Mouse (Mus musculus) hindbrain, postnatal 0 days (tissue): ENCODE results near the gene Prkn. TPM values are rescaled to one million over a fixed set of nuclear protein-coding genes. Genes with fewer than 3 reads are reported as not detected.

ENCODE experiments used
- ATAC-seq: fragments of 200-750 bp; cut with Nextera tagmentation; 2 replicates; pipeline ENCODE4 v1.8.0; 2017; ENCODE audit warnings: mild to moderate bottlenecking, moderate TSS enrichment, moderate library complexity
- DNase-seq: peaks from one replicate; pipeline ENCODE4 v3.0.0-alpha.2; 2015; ENCODE audit warnings: low spot score
- H3K27ac ChIP-seq: fragments of 300-500 bp; sonication (generic); 2 replicates; pipeline ENCODE4 v1.5.1; 2014; ENCODE audit warnings: mild to moderate bottlenecking
- H3K27me3 ChIP-seq: fragments of 300-500 bp; sonication (generic); 2 replicates; pipeline ENCODE4 v1.6.1; 2014; ENCODE audit warnings: low read length, mixed read lengths; ENCODE audit not compliant: insufficient read depth
- H3K36me3 ChIP-seq: fragments of 300-500 bp; sonication (generic); 2 replicates; pipeline ENCODE4 v1.6.1; 2014; ENCODE audit warnings: low read length, mixed read lengths; ENCODE audit not compliant: insufficient read depth
- H3K4me1 ChIP-seq: fragments of 300-500 bp; sonication (generic); 2 replicates; pipeline ENCODE4 v1.6.1; 2014; ENCODE audit warnings: antibody characterized with exemption, low read length, mixed read lengths; ENCODE audit not compliant: insufficient read depth
- H3K4me2 ChIP-seq: fragments of 300-500 bp; sonication (generic); 2 replicates; pipeline ENCODE4 v1.6.1; 2014; ENCODE audit warnings: low read depth, mild to moderate bottlenecking, low read length, moderate library complexity, mixed read lengths
- H3K4me3 ChIP-seq: fragments of 300-500 bp; sonication (generic); 2 replicates; pipeline ENCODE4 v1.5.1; 2014; ENCODE audit warnings: low read length
- H3K9ac ChIP-seq: fragments of 300-500 bp; sonication (generic); replicated peaks from 2 replicates; pipeline ENCODE4 v1.6.1; 2014; ENCODE audit warnings: mild to moderate bottlenecking, low read length, moderate library complexity, mixed read lengths
- H3K9me3 ChIP-seq: fragments of 300-500 bp; sonication (generic); 2 replicates; pipeline ENCODE4 v1.6.1; 2016; ENCODE audit warnings: low read length, mixed read lengths
- CTCF ChIP-seq: IDR thresholded peaks from 2 replicates; pipeline ENCODE4 v1.5.1; 2016; ENCODE audit warnings: antibody characterized with exemption, control low read depth, low read depth
- WGBS: fragments of 180-500 bp; shearing (Covaris S2); extraction: QIAGEN DNeasy Blood & Tissue Kit; methylation state at CpG from one replicate; pipeline ENCODE4 v1.1.7; 2014; 5-methylcytosine and 5-hydroxymethylcytosine counted together
- polyA plus RNA-seq: library from polyadenylated mRNA; unstranded; fragments of >200 nt; fragmentation: Nextera tagmentation; extraction: Ambion mirVana; gene quantifications from 2 replicates; pipeline ENCODE4 v1.2.1, GENCODE M21; 2015
- total RNA-seq: library from RNA; depleted of rRNA; stranded (reverse); fragments of >200 nt; gene quantifications from 2 replicates; pipeline ENCODE4 v1.2.3, GENCODE M21; 2014

The Prkn gene
- total and polyA plus RNA-seq, 2 experiments from 2014 or later, result 9.3 to 10.7 TPM

DNA sequence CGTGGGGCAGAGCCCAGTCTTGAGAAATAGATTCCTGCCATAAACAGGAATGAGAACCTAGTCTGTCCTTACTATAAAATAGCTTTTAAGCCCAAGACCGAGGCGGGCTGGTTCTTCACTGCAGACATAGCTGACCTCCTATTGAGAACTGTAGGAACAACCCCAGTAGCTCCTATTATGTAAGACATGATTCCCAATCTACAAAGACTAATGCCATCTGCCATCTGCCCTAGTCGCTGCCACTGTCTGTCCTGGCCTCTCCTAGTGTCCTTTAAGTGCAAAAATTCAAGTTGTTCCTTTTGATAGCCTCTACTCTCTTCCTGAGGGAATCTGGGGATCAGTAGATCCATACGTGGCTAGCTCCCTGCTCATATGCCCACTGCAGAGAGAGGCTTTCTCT lies 1074.3 kb downstream of the Prkn start:
- H3K9me3 ChIP-seq, result no peaks in the 10 kb centered on the region
- H3K36me3 ChIP-seq, result no peaks in the 10 kb centered on the region
- no peak overlapping the region for H3K27ac ChIP-seq
- no peak overlapping the region for H3K9ac ChIP-seq
- peaks cover 3% of the 10 kb centered on the region; the same call in 1 of the 2 replicates for H3K4me1 ChIP-seq
- no peaks in the 10 kb centered on the region for H3K27me3 ChIP-seq
- H3K4me2 ChIP-seq, result no peak overlapping the region
- no peak for TF ChIP-seq CTCF
- WGBS, result 70% methylated on average over 5 of the region's 5 CpGs
- no peak overlapping the region for H3K4me3 ChIP-seq
- ATAC-seq, result no peak
- DNase-seq, result no peak

DNA sequence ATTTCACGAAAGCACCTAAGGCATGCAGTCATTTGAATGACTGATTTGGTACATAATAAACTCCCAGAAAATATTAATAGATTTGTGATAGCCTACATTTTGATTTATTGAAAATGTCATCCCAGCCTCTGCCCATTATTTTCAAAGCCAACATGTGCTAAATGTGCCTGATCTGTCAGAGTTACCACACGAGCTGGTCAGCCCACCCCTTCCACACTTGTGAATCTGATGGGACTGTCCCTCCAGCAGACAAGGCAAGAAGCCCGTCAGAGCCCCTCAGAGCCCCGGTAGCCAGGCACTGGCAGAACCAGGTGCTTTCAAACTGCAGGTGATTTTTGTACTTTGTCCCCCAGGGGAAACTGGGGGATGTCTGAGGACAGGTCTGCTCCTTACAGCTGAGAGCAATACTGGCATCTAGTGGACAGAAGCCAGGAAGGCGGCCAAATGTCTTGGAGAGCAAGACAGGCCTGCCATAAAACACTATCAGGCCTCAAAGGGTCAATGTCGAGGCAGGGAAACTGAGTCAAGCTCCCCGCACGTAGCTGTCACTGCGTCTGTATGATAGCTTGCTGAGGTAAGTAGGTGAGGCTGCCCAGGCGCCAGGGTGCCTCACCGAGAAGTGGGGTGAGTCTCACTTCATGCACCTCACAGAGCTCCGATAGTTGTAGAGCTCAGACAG lies 1078.1 kb downstream of the Prkn start:
- DNase-seq (peak; percentile 89), ATAC-seq (no peak)
- Histone ChIP-seq H3K4me1 (no peaks in the 10 kb centered on the region; the same call in 1 of the 2 replicates), H3K27me3 (no peaks in the 10 kb centered on the region), H3K36me3 (no peaks in the 10 kb centered on the region), H3K9me3 (no peaks in the 10 kb centered on the region), H3K9ac (no peak overlapping the region), H3K4me3 (no peak overlapping the region), H3K27ac (no peak overlapping the region), H3K4me2 (no peak overlapping the region)
- WGBS, result 53% methylated on average over 12 of the region's 12 CpGs
- peak; percentile 82 for TF ChIP-seq CTCF

DNA sequence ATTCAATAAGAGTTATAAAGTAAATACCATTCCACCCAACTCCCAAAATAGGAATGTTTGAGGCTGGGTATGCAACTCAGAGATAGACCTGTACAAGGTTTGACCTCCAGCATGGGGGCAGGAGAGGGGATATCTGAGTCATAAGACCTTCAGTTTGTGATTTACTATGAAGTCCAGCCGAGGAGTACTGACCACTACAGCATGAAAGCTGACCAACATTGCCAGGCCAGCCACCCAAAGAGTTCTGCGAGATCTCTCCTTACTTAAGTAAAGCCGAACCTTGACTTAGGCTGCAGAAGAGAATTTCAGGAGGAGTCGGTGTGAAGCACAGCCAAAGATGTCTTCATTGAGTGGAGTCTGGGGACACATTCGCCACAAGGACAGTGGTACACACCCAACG lies 1079.4 kb downstream of the Prkn start:
- H3K4me1 ChIP-seq, result no peaks in the 10 kb centered on the region; the same call in 1 of the 2 replicates
- H3K27me3 ChIP-seq, result no peaks in the 10 kb centered on the region
- DNase-seq (no peak), ATAC-seq (no peak)
- H3K4me2 ChIP-seq, result no peak overlapping the region
- no peak overlapping the region for H3K9ac ChIP-seq
- 91% methylated on average over 6 of the region's 6 CpGs for WGBS
- no peak for TF ChIP-seq CTCF
- no peaks in the 10 kb centered on the region for H3K9me3 ChIP-seq
- H3K36me3 ChIP-seq, result no peaks in the 10 kb centered on the region
- H3K27ac ChIP-seq, result no peak overlapping the region
- no peak overlapping the region for H3K4me3 ChIP-seq

DNA sequence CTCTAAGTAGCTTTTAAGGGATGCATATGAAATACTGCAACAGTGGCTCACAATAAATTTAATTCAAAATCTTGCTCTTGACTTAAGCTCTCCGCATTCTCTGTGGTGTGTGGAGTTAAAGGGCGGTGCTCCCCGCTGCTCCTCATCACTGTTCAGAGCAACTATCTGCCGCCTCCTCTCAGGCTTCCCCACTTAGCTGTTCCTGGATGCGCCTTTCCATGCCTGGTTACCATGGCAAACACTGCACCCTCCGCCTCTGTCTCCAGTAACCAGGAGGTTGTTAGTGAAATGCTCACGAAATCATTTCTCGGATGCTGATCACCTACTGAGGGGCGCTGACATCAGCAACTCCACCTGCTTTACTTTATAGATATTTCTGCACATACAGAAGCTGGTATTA lies 1080.8 kb downstream of the Prkn start:
- Histone ChIP-seq H3K36me3 (no peaks in the 10 kb centered on the region), H3K27ac (no peak overlapping the region), H3K4me2 (no peak overlapping the region), H3K4me1 (no peaks in the 10 kb centered on the region; the same call in 1 of the 2 replicates), H3K9me3 (no peaks in the 10 kb centered on the region), H3K9ac (no peak overlapping the region), H3K4me3 (no peak overlapping the region), H3K27me3 (no peaks in the 10 kb centered on the region)
- 59% methylated on average over 9 of the region's 9 CpGs for WGBS
- no peak for ATAC-seq
- TF ChIP-seq CTCF, result no peak
- DNase-seq, result no peak

DNA sequence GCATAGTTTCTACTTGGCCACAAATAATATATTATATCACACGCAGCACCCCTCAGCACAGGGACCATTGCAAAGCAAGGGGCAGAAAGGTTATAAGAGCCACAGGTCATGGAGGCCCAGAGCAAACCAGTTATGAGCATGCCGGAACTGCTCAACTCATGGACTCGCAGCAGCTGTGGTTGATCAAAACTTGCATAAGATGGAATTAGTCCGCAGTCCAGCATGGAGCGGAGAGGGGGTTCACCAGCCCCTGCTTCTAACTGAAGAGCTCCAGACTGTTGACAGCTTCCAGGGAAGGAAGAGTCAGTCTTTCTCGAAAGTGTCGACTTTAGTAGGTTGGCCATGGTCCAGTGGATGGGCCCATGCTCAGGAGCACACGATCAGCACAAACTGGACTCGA lies 1083.8 kb downstream of the Prkn start:
- Histone ChIP-seq H3K9ac (no peak overlapping the region), H3K27me3 (no peaks in the 10 kb centered on the region), H3K9me3 (no peaks in the 10 kb centered on the region), H3K4me2 (no peak overlapping the region), H3K4me3 (no peak overlapping the region), H3K36me3 (no peaks in the 10 kb centered on the region), H3K27ac (no peak overlapping the region), H3K4me1 (no peaks in the 10 kb centered on the region)
- no peak for TF ChIP-seq CTCF
- DNase-seq (no peak), ATAC-seq (no peak)
- WGBS, result 95% methylated on average over 9 of the region's 9 CpGs

DNA sequence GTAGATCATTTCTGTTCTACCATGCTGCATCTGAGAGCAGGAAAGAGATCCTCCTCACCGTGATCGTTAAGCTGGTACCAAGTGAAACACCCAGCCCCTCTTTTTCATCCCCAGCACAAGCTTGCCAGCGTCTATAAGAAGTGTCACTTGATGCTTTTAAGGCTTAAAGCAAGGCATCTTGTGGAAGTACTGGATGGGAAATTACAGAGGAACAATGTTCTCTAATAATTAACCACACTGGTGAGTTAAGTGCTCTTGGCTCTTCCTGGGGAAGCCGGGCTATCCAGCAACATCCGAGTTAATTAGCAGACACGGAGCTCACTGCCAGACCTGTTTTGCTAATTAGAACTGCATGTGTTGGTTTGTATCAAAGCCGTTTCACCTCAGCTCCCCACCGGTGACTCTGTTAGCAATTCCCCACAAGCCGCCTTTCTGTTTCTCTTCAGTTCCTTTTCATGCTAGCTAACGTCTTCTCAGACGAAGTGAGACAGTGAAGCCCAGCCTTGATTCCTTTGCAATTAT lies 1086.7 kb downstream of the Prkn start:
- Histone ChIP-seq H3K9me3 (no peaks in the 10 kb centered on the region), H3K4me2 (no peak overlapping the region), H3K4me3 (no peak overlapping the region), H3K9ac (no peak overlapping the region), H3K36me3 (no peaks in the 10 kb centered on the region), H3K27me3 (no peaks in the 10 kb centered on the region), H3K4me1 (no peaks in the 10 kb centered on the region), H3K27ac (peak overlapping the region; percentile 45; the same call in 1 of the 2 replicates)
- no peak for TF ChIP-seq CTCF
- DNase-seq (peak; percentile 51), ATAC-seq (peak; percentile 40; the same call in 1 of the 2 replicates)
- WGBS, result 28% methylated on average over 11 of the region's 11 CpGs

DNA sequence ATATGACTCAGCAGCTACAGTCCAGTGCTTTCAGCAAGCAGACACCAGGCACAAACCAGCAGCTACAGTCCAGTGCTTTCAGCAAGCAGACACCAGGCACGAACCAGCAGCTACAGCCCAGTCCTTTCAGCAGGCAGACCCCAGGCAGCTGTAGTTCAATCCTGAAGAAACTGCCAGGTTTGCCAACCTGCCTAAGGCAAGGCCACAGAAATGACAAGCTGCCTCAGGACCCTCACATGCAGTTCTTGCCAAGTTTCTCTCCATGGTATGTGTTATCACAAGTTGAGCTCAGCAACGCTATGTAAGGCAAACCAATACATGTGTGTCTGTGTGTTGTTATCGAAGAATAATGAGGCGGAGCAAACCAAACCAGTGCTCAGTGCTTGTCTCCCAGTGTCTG lies 1091.5 kb downstream of the Prkn start:
- no peaks in the 10 kb centered on the region for H3K36me3 ChIP-seq
- H3K27me3 ChIP-seq, result no peaks in the 10 kb centered on the region
- no peaks in the 10 kb centered on the region for H3K4me1 ChIP-seq
- H3K4me2 ChIP-seq, result no peak overlapping the region
- H3K9me3 ChIP-seq, result no peaks in the 10 kb centered on the region
- H3K27ac ChIP-seq, result no peak overlapping the region
- H3K9ac ChIP-seq, result no peak overlapping the region
- no peak for DNase-seq
- no peak for TF ChIP-seq CTCF
- ATAC-seq, result no peak
- WGBS, result 92% methylated on average over 4 of the region's 4 CpGs
- no peak overlapping the region for H3K4me3 ChIP-seq
